Mouse (Mus musculus): ENCODE results near the gene Gm10300.
A peak's percentile ranks its signal among the peaks of the same experiment; 100 is the strongest.

- TF ChIP-seq POLR2A (IDR thresholded peaks at IDR 0.05; ENCODE audit: insufficient read depth, low read depth, low read length): peak; percentile 29; the same call in 1 of the 2 replicates
- no peak for TF ChIP-seq CTCF (IDR thresholded peaks at IDR 0.05)
Observed at GRCm38 (mm10) chr4:132048995-132049404, 25.5 kb upstream of the Gm10300 start.

Measured in heart, adult 2 months (tissue).